Mouse (Mus musculus): ENCODE measurements at regions not wholly inside any gene's neighbourhood (a gene's known extent, or its start where the extent isn't known, plus 50 kb on each side); places are given as distances from the start of the nearest gene placed in this dataset.

- H3K4me3 ChIP-seq (ENCODE audit: low read depth, low read length): no peak overlapping the region
- no peaks in the 10 kb centered on the region for H3K36me3 ChIP-seq (ENCODE audit: control insufficient read depth, insufficient read depth, low read length)
- no peak overlapping the region for H3K9ac ChIP-seq (ENCODE audit: low read depth, low read length)
- H3K27ac ChIP-seq (ENCODE audit: low read depth, low read length): no peak overlapping the region
- DNase-seq (ENCODE audit: low spot score): no peak
- H3K9me3 ChIP-seq (ENCODE audit: control insufficient read depth, low read length): no peaks in the 10 kb centered on the region
- H3K4me2 ChIP-seq: no peak overlapping the region
- no peaks in the 10 kb centered on the region for H3K4me1 ChIP-seq (replicated peaks; ENCODE audit: control insufficient read depth, insufficient read depth, low read length)
- no peaks in the 10 kb centered on the region for H3K27me3 ChIP-seq (replicated peaks; ENCODE audit: control insufficient read depth, insufficient read depth, low read length)
- no peak for ATAC-seq (replicated peaks; ENCODE audit: low FRiP score)
- 70% methylated on average over 4 of the region's 4 CpGs for WGBS
Measured at GRCm38 (mm10) chr1:61300491-61300890, 322.8 kb downstream of the Icos start.

GRCm38 (mm10) chr1:61301041-61302030, 323.6 kb downstream of the Icos start:
- H3K4me2 ChIP-seq: no peak overlapping the region
- no peak overlapping the region for H3K4me3 ChIP-seq (ENCODE audit: low read depth, low read length)
- H3K27me3 ChIP-seq (replicated peaks; ENCODE audit: control insufficient read depth, insufficient read depth, low read length): no peaks in the 10 kb centered on the region
- DNase-seq (ENCODE audit: low spot score) (no peak), ATAC-seq (replicated peaks; ENCODE audit: low FRiP score) (no peak)
- no peaks in the 10 kb centered on the region for H3K9me3 ChIP-seq (ENCODE audit: control insufficient read depth, low read length)
- H3K9ac ChIP-seq (ENCODE audit: low read depth, low read length): no peak overlapping the region
- H3K27ac ChIP-seq (ENCODE audit: low read depth, low read length): no peak overlapping the region
- H3K36me3 ChIP-seq (ENCODE audit: control insufficient read depth, insufficient read depth, low read length): no peaks in the 10 kb centered on the region
- 61% methylated on average over 24 of the region's 24 CpGs for WGBS
- H3K4me1 ChIP-seq (replicated peaks; ENCODE audit: control insufficient read depth, insufficient read depth, low read length): no peaks in the 10 kb centered on the region

GRCm38 (mm10) chr1:61302570-61303071, 324.9 kb downstream of the Icos start:
- WGBS: 86% methylated on average over 8 of the region's 8 CpGs
- H3K27me3 ChIP-seq (replicated peaks; ENCODE audit: control insufficient read depth, insufficient read depth, low read length): no peaks in the 10 kb centered on the region

GRCm38 (mm10) chr1:61306296-61306695, 328.6 kb downstream of the Icos start:
- Histone ChIP-seq H3K9me3 (ENCODE audit: control insufficient read depth, low read length) (no peaks in the 10 kb centered on the region), H3K27ac (ENCODE audit: low read depth, low read length) (no peak overlapping the region), H3K4me3 (ENCODE audit: low read depth, low read length) (no peak overlapping the region), H3K4me1 (replicated peaks; ENCODE audit: control insufficient read depth, insufficient read depth, low read length) (no peaks in the 10 kb centered on the region), H3K36me3 (ENCODE audit: control insufficient read depth, insufficient read depth, low read length) (no peaks in the 10 kb centered on the region), H3K27me3 (replicated peaks; ENCODE audit: control insufficient read depth, insufficient read depth, low read length) (no peaks in the 10 kb centered on the region), H3K4me2 (no peak overlapping the region), H3K9ac (ENCODE audit: low read depth, low read length) (no peak overlapping the region)
- WGBS: 74% methylated on average over 8 of the region's 8 CpGs
- ATAC-seq (replicated peaks; ENCODE audit: low FRiP score) (no peak), DNase-seq (ENCODE audit: low spot score) (no peak)

More at GRCm38 (mm10) chr1:61302570-61303071, 324.9 kb downstream of the Icos start:
- H3K36me3 ChIP-seq (ENCODE audit: control insufficient read depth, insufficient read depth, low read length): no peaks in the 10 kb centered on the region
- H3K27ac ChIP-seq (ENCODE audit: low read depth, low read length): no peak overlapping the region
- ATAC-seq (replicated peaks; ENCODE audit: low FRiP score) (no peak), DNase-seq (ENCODE audit: low spot score) (no peak)
- H3K4me3 ChIP-seq (ENCODE audit: low read depth, low read length): no peak overlapping the region
- no peak overlapping the region for H3K4me2 ChIP-seq
- H3K9me3 ChIP-seq (ENCODE audit: control insufficient read depth, low read length): no peaks in the 10 kb centered on the region
- no peaks in the 10 kb centered on the region for H3K4me1 ChIP-seq (replicated peaks; ENCODE audit: control insufficient read depth, insufficient read depth, low read length)
- H3K9ac ChIP-seq (ENCODE audit: low read depth, low read length): no peak overlapping the region

- 71% methylated on average over 1 of the region's 1 CpGs for WGBS
- DNase-seq (ENCODE audit: low spot score) (no peak), ATAC-seq (replicated peaks; ENCODE audit: low FRiP score) (no peak)
Measured at GRCm38 (mm10) chr1:61309563-61309962, 329.1 kb upstream of the Pard3b start.

GRCm38 (mm10) chr1:61310063-61310760, 328.4 kb upstream of the Pard3b start:
- Histone ChIP-seq H3K27ac (ENCODE audit: low read depth, low read length) (no peak overlapping the region), H3K9me3 (ENCODE audit: control insufficient read depth, low read length) (no peaks in the 10 kb centered on the region), H3K4me3 (ENCODE audit: low read depth, low read length) (no peak overlapping the region), H3K36me3 (ENCODE audit: control insufficient read depth, insufficient read depth, low read length) (no peaks in the 10 kb centered on the region), H3K4me1 (replicated peaks; ENCODE audit: control insufficient read depth, insufficient read depth, low read length) (no peaks in the 10 kb centered on the region), H3K27me3 (replicated peaks; ENCODE audit: control insufficient read depth, insufficient read depth, low read length) (no peaks in the 10 kb centered on the region), H3K4me2 (no peak overlapping the region), H3K9ac (ENCODE audit: low read depth, low read length) (no peak overlapping the region)
- no peak for DNase-seq (ENCODE audit: low spot score)
- no peak for ATAC-seq (replicated peaks; ENCODE audit: low FRiP score)
- 89% methylated on average over 3 of the region's 3 CpGs for WGBS

More at GRCm38 (mm10) chr1:61309563-61309962, 329.1 kb upstream of the Pard3b start:
- H3K4me3 ChIP-seq (ENCODE audit: low read depth, low read length): no peak overlapping the region
- no peaks in the 10 kb centered on the region for H3K4me1 ChIP-seq (replicated peaks; ENCODE audit: control insufficient read depth, insufficient read depth, low read length)
- H3K9me3 ChIP-seq (ENCODE audit: control insufficient read depth, low read length): no peaks in the 10 kb centered on the region
- H3K27me3 ChIP-seq (replicated peaks; ENCODE audit: control insufficient read depth, insufficient read depth, low read length): no peaks in the 10 kb centered on the region
- H3K4me2 ChIP-seq: no peak overlapping the region
- H3K27ac ChIP-seq (ENCODE audit: low read depth, low read length): no peak overlapping the region
- no peaks in the 10 kb centered on the region for H3K36me3 ChIP-seq (ENCODE audit: control insufficient read depth, insufficient read depth, low read length)
- H3K9ac ChIP-seq (ENCODE audit: low read depth, low read length): no peak overlapping the region

GRCm38 (mm10) chr1:61310761-61311090, 327.9 kb upstream of the Pard3b start:
- H3K4me1 ChIP-seq (replicated peaks; ENCODE audit: control insufficient read depth, insufficient read depth, low read length): no peaks in the 10 kb centered on the region
- DNase-seq (ENCODE audit: low spot score): no peak
- H3K36me3 ChIP-seq (ENCODE audit: control insufficient read depth, insufficient read depth, low read length): no peaks in the 10 kb centered on the region
- 60% methylated on average over 2 of the region's 2 CpGs for WGBS
- H3K4me3 ChIP-seq (ENCODE audit: low read depth, low read length): no peak overlapping the region
- H3K4me2 ChIP-seq: no peak overlapping the region
- no peak overlapping the region for H3K27ac ChIP-seq (ENCODE audit: low read depth, low read length)
- no peaks in the 10 kb centered on the region for H3K27me3 ChIP-seq (replicated peaks; ENCODE audit: control insufficient read depth, insufficient read depth, low read length)
- no peak for ATAC-seq (replicated peaks; ENCODE audit: low FRiP score)
- H3K9ac ChIP-seq (ENCODE audit: low read depth, low read length): no peak overlapping the region
- no peaks in the 10 kb centered on the region for H3K9me3 ChIP-seq (ENCODE audit: control insufficient read depth, low read length)

- H3K9ac ChIP-seq (ENCODE audit: low read depth, low read length): no peak overlapping the region
- H3K27ac ChIP-seq (ENCODE audit: low read depth, low read length): no peak overlapping the region
- H3K9me3 ChIP-seq (ENCODE audit: control insufficient read depth, low read length): no peaks in the 10 kb centered on the region
- no peaks in the 10 kb centered on the region for H3K27me3 ChIP-seq (replicated peaks; ENCODE audit: control insufficient read depth, insufficient read depth, low read length)
- DNase-seq (ENCODE audit: low spot score): no peak
- no peak for ATAC-seq (replicated peaks; ENCODE audit: low FRiP score)
- 81% methylated on average over 4 of the region's 4 CpGs for WGBS
- no peak overlapping the region for H3K4me2 ChIP-seq
- H3K36me3 ChIP-seq (ENCODE audit: control insufficient read depth, insufficient read depth, low read length): no peaks in the 10 kb centered on the region
- no peak overlapping the region for H3K4me3 ChIP-seq (ENCODE audit: low read depth, low read length)
- no peaks in the 10 kb centered on the region for H3K4me1 ChIP-seq (replicated peaks; ENCODE audit: control insufficient read depth, insufficient read depth, low read length)
Measured at GRCm38 (mm10) chr1:61313196-61313595, 325.4 kb upstream of the Pard3b start.
